Mouse (Mus musculus): ENCODE measurements around the gene Chst11.

Chst11 gene

GRCm38 (mm10) chr10:83036340-83037045, 51.2 kb downstream of the Chst11 start:
- no peak for DNase-seq (ENCODE audit: inconsistent ontology term)

GRCm38 (mm10) chr10:83038166-83038565, 52.9 kb downstream of the Chst11 start:
- DNase-seq (ENCODE audit: inconsistent ontology term): no peak

GRCm38 (mm10) chr10:83039414-83039813, 54.1 kb downstream of the Chst11 start:
- no peak for DNase-seq (ENCODE audit: inconsistent ontology term)

GRCm38 (mm10) chr10:83041875-83042274, 56.6 kb downstream of the Chst11 start:
- no peak for DNase-seq (ENCODE audit: inconsistent ontology term)

GRCm38 (mm10) chr10:83042613-83043477, 57.5 kb downstream of the Chst11 start:
- no peak for DNase-seq (ENCODE audit: inconsistent ontology term)

GRCm38 (mm10) chr10:83043478-83044259, 58.4 kb downstream of the Chst11 start:
- DNase-seq (ENCODE audit: inconsistent ontology term): no peak

- no peak for DNase-seq (ENCODE audit: inconsistent ontology term)
Observed at GRCm38 (mm10) chr10:83049174-83049780, 64.0 kb downstream of the Chst11 start.

GRCm38 (mm10) chr10:83053886-83054550, 68.7 kb downstream of the Chst11 start:
- DNase-seq (ENCODE audit: inconsistent ontology term): no peak

GRCm38 (mm10) chr10:83056291-83056690, 71.0 kb downstream of the Chst11 start:
- peak; percentile 41 for DNase-seq (ENCODE audit: inconsistent ontology term)

GRCm38 (mm10) chr10:83056866-83057265, 71.6 kb downstream of the Chst11 start:
- no peak for DNase-seq (ENCODE audit: inconsistent ontology term)

GRCm38 (mm10) chr10:83060066-83060782, 74.9 kb downstream of the Chst11 start:
- no peak for DNase-seq (ENCODE audit: inconsistent ontology term)

GRCm38 (mm10) chr10:83062315-83062714, 77.0 kb downstream of the Chst11 start:
- DNase-seq (ENCODE audit: inconsistent ontology term): no peak

- no peak for DNase-seq (ENCODE audit: inconsistent ontology term)
Observed at GRCm38 (mm10) chr10:83064796-83065195, 79.5 kb downstream of the Chst11 start.

GRCm38 (mm10) chr10:83066159-83066558, 80.9 kb downstream of the Chst11 start:
- no peak for DNase-seq (ENCODE audit: inconsistent ontology term)

- no peak for DNase-seq (ENCODE audit: inconsistent ontology term)
Observed at GRCm38 (mm10) chr10:83067305-83067704, 82.0 kb downstream of the Chst11 start.

GRCm38 (mm10) chr10:83068466-83068865, 83.2 kb downstream of the Chst11 start:
- DNase-seq (ENCODE audit: inconsistent ontology term): no peak

GRCm38 (mm10) chr10:83069791-83070190, 84.5 kb downstream of the Chst11 start:
- DNase-seq (ENCODE audit: inconsistent ontology term): peak; percentile 54

GRCm38 (mm10) chr10:83071785-83072580, 86.7 kb downstream of the Chst11 start:
- no peak for DNase-seq (ENCODE audit: inconsistent ontology term)

GRCm38 (mm10) chr10:83073119-83073518, 87.8 kb downstream of the Chst11 start:
- no peak for DNase-seq (ENCODE audit: inconsistent ontology term)

- DNase-seq (ENCODE audit: inconsistent ontology term): no peak
Observed at GRCm38 (mm10) chr10:83076816-83077215, 91.5 kb downstream of the Chst11 start.
